Mouse (Mus musculus): ENCODE results near the gene Hells.

DNA sequence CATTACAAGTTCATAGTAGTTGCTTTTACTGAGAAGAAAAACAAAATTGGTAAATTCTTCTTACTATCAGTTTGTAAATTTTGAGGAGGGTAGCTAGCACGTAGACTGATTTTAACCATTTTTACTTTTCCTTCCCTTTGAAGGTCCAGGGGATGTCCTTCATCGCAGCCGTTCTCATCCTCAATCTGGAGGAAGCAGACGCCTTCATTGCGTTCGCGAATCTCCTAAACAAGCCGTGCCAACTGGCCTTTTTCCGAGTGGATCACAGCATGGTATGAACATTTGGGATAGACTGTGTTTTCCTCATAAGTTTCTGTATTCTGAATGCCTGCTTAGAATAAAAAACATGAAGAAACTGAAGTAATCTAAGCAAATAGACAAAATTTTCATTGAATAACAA, 16.9 kb upstream of the Hells start:
- TF ChIP-seq MAFK (IDR thresholded peaks at IDR 0.05; ENCODE audit: insufficient read depth, low read depth, low read length) (no peak), CHD2 (IDR thresholded peaks at IDR 0.05; ENCODE audit: low read depth, low read length) (no peak), HCFC1 (IDR thresholded peaks at IDR 0.05; ENCODE audit: borderline replicate concordance, insufficient read depth, low read length) (no peak)

Data from ES-E14 (cell line).